ENCODE assay signal across 17 mouse cellular contexts in genomic region chr2:27693684-27694083, GRCm38 (mm10). TPM values are rescaled to one million over a fixed set of nuclear protein-coding genes. Genes with fewer than 3 reads are reported as not detected.
DNase-seq lines count a peak whose midpoint lies in the region; ATAC-seq lines count a peak whose summit lies in the region.
"Had no signal": no experiment of that assay in that cellular context is flagged by ENCODE, and none has a peak within 500 bp of the region (broad histone marks: within the 10 kb centered on the region; RNA-seq: fewer than 3 reads in every experiment).

No protein-coding gene starts in this region.

- DNase-seq in heart, embryonic 10.5 days (ENCODE audit: low spot score), result no peak
- DNase-seq in heart, postnatal 36 days, result no peak
- peak; percentile 50 for DNase-seq in lung, postnatal 25 days (ENCODE audit: low spot score)
- no peak for DNase-seq in lung, postnatal 14 days
- peak; percentile 71 for DNase-seq in thymus, postnatal 25 days
- DNase-seq in ovary, adult 18-20 months (ENCODE audit: low spot score), result no peak
- DNase-seq in left cerebral cortex, adult 9 months (ENCODE audit: low spot score in 2 of 2), result no peak
- DNase-seq: B cell, adult 2 months; cerebellum, postnatal 25 days; kidney, postnatal 4 days; left cerebral cortex, postnatal 4 days; midbrain, embryonic 14.5 days; right cerebral cortex, postnatal 25 days had no signal

- 67% methylated on average over 6 of the region's 6 CpGs for WGBS in heart, embryonic 10.5 days

- H3K4me3 ChIP-seq in heart, embryonic 10.5 days, result no peak overlapping the region
- H3K4me3 ChIP-seq: erythroblast, embryonic 14.5 days had no signal

- intact Hi-C loops in heart, postnatal 36 days (cut with DNase I), result no loop called here

- H3K27me3 ChIP-seq in heart, embryonic 10.5 days (ENCODE audit: insufficient read depth, poor library complexity, severe bottlenecking), result peaks cover 57% of the 10 kb centered on the region
- H3K27me3 ChIP-seq: Patski had no signal

- no peaks in the 10 kb centered on the region for H3K9me3 ChIP-seq in heart, embryonic 10.5 days

- peaks cover 90% of the 10 kb centered on the region for H3K4me1 ChIP-seq in heart, embryonic 10.5 days

- peak overlapping the region; percentile 50; the same call in 1 of the 2 replicates for H3K27ac ChIP-seq in heart, embryonic 10.5 days
- H3K27ac ChIP-seq: hindbrain, postnatal 0 days had no signal

- peak; percentile 73 for ATAC-seq in megakaryocyte, adult 5-6 weeks (ENCODE audit: poor library complexity, severe bottlenecking)
- ATAC-seq: hindbrain, postnatal 0 days; Patski had no signal

- H3K36me3 ChIP-seq in heart, embryonic 10.5 days, result no peaks in the 10 kb centered on the region

RNA-seq across cellular contexts. Expression of gene Rxra, which starts 17.4 kb away (rescaled TPM):
- 6.4 and 8.0 TPM in 2 replicates for polyA plus RNA-seq in heart, embryonic 10.5 days (2016; fragmentation: Nextera tagmentation; extraction: Ambion mirVana)
- total RNA-seq in heart, postnatal 36 days (2021), result 10 to 100 TPM; 52.8 to 53.8 TPM
- 15.4 and 16.1 TPM in 2 replicates for total RNA-seq in megakaryocyte, adult 5-6 weeks (2015)
- 16.8 and 17.0 TPM in 2 replicates for total RNA-seq in megakaryocyte, adult 5-6 weeks (2017)

Comparison
In these comparisons a context has a peak if more than half of its experiments do, and no peak if none do; other contexts are left out.
1. DNase-seq: peak in lung, postnatal 25 days (single experiment) and thymus, postnatal 25 days (single experiment); none in heart, embryonic 10.5 days (single experiment), heart, postnatal 36 days (0 of 2), lung, postnatal 14 days (single experiment), ovary, adult 18-20 months (single experiment) and left cerebral cortex, adult 9 months (0 of 2).